Mouse (Mus musculus) bone marrow macrophage, adult 2 months (primary cell): Measurements from ENCODE around the gene Smim14.

Source experiments
- CTCF ChIP-seq: IDR thresholded peaks from 2 replicates; pipeline ENCODE4 v1.5.1; 2012; ENCODE audit warnings: low read depth, mild to moderate bottlenecking, low read length, moderate library complexity
- POLR2A ChIP-seq: IDR thresholded peaks from 2 replicates; pipeline ENCODE4 v1.6.1; 2012; ENCODE audit warnings: mild to moderate bottlenecking, low read depth, low read length, borderline replicate concordance

- TF ChIP-seq CTCF (no peak), POLR2A (no peak)
Observed at GRCm38 (mm10) chr5:65492716-65493531, 44.1 kb downstream of the Smim14 start, which contains the start of gene Gm43552.
